Mouse (Mus musculus): ENCODE data around the gene Dennd5a.
"Not testable (repeated sequence)": the region's sequence is repeated elsewhere in the genome, so short reads cannot be mapped to it uniquely, and the experiment has no call there.

Dennd5a gene

DNA sequence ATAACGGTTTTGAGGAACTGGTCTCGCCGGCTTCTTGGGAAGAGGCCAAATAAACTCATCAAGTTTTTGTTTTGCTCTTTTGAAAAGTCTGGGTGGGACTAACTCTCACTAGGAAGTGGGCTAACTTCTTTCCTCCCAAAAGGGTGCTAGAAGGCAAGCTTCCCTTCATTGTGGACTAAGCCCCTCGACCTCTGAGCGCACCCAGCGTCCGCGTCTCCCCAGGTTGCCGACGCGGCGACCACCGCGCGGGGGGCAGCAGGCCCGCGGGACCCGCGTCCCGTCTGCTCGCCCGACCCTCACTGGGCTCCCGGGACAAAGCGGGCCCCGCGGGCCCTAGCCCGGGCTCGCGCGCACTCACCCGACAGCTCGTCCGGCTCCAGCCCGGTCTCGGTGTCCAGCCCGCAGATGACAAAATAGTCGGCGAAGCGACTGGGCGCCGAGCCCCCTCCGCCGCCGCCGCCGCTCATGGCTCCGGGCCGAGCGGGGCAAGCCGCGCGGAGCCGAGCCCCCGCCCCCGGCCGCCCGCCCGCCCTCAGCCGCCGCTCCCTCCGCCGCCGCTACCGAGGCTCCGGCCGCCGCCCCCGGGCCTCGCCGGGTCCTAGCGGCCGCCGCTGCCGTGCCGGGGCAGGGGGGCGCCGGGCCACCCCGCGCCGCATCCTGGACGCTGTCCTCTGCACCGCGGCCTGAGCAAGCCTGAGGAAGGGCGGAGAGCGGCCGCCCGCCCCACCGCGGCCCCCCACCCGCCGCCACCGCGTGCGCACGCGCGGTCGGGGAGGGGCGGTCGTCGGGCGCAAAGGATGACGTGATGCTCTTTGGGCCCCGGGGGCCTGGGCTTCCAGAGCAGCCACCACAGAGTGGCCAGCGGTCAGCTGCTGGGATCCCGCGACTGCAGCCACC lies at the start of gene Dennd5a:
Gene Dennd5a (minus strand): TSS at position 755 of the 897 bp plus-strand sequence.
- peak; percentile 79 for DNase-seq (ENCODE audit: low spot score)

DNA sequence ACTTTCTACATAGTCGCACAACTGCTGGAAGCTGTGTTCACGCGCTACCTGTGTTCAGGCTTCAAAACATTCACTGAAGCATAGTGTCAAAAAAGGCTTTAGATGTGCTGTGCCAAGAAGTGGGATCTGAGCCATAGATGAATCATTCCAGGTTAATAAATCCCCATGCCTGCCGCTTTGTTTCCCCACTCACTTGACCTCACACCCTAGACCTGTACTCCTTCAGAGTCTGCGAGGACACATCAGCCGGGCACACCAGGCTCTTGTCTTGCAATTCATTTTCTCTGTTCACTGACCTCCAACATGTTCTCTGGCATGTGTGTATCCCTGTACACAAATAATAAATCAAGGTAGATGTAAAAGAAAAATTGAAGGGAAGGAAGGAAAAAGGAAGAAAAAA lies 48.8 kb upstream of the Dennd5a start:
- DNase-seq (ENCODE audit: low spot score): no peak

DNA sequence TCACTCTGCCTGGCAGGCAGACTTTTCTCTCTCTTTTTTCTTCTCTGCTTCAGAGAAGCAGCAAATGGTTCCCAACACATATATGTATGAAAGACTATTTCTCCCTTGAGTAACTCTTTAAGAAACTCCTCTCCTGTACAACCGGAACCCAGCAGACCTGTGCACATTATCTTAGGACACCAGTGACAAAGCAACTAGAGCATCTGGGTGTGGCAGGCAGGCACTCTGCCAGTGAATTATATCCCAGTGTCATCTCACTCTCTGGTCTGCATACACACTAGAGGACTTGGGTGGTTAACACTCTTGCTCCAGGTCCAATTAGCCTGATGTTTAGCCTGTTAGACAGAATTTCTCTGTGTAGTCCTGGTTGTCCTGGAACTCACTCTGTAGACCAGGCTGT lies 48.2 kb upstream of the Dennd5a start:
- no peak for DNase-seq (ENCODE audit: low spot score)

DNA sequence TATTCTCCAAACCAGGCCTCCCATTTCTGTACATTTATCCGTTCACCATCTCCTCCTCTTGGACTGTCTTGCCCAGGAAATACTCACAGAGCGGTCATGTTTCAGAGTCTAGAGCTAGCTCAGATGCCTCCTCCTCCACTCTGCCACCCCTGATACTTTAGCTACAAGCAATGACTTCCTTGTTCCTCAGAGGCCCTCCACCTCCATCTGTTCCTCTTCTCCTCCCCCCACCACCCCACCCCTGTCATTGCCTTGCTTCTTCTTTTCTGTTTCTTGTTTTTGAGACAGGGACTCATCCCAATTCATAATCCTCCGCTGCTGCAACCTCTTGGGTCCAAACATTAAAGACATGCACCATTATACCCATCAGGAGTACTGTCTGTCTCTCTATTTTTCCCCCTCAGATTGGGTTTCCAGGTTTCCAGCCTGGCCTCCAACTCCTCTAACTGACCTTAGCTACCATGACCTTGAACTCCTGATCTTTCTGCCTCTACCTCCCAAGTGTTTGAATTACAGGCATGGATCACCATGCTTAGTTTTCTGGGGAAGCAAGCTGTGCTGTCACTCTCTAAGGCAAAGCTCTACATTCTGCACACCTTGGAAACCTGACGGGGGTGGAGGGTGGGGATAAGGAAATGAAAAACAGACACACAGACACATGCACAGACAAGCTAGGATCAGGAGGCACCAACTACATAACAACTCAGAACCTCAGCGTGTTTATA lies 46.4 kb upstream of the Dennd5a start:
- DNase-seq (ENCODE audit: low spot score): no peak

DNA sequence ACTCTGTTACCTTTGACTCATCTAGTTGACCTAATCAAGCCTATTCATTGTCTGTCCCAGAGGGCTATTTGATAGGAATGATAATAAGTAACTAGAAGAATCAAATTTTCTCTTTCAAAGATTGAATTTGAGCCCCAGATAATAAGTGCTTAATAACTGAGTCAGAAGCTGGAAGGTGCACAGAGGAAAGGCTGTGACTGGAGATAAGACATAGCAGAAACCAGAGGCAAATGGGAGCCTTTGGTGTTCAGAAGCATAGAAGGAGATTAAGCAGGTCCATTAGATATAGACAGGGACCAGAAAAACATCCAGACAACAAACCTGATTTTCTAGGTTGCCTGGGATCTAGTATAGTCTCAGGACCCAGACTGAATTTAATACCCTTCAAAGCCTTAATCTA lies 45.7 kb upstream of the Dennd5a start:
- no peak for DNase-seq (ENCODE audit: low spot score)

DNA sequence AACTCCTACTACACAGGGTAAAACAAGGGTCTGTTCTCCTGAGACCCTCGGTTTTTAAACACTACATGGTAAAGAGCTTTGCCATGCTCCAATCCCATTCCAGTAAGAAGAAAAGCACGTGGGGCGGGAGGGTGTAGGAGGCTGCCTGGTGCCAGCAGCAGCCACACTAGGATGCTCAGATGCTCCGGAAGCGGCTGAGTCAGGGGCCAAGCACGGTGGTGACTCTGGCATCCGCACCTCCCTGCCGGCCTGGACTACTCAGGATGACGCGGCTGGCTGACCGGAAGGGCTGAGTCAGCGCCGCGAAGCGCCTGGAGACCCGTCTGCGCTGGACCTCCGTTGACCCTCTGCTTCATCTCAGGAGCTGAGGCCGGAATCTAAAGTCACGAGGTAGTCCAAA lies 42.7 kb upstream of the Dennd5a start:
- peak; percentile 22 for DNase-seq (ENCODE audit: low spot score)

DNA sequence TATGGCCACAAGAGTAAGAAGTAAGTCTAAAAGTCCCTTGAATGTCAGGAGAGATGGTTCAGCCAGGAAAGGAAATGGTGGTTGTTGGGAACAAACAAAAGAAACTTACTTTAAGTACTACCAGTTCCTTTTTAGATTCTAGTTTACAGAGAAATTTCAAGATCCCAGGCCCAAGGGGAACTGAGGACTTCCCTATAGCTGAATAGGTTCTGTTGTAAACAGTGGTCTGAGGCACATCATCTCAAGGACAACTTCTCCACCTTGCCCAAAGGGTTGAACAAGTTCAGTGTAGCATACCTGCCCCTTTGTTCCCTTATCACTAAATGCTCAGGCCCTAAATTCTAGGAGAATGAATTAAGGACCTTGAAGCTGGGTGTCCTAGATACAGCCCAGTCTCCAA lies 41.8 kb upstream of the Dennd5a start:
- DNase-seq (ENCODE audit: low spot score): no peak

DNA sequence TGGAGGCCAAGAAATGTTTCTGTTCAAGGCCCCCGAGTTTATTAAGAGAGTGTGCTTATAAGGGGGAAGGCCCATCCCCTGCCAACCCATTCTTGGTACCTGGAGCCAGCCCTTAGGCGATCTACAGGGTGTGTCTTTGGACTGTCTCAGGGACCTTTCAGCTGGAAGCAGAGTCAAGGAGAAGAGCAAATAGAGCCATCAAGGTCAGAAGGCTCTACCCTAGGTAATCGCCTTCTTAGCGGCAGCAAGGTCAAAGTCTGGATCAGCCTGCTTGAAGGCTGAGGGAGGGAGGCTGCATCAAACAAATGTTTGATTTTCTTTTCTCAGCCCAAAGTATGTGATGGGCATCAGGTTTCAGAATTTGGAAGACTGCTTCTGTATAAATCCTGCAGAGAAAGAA lies 38.1 kb upstream of the Dennd5a start:
- no peak for DNase-seq (ENCODE audit: low spot score)

DNA sequence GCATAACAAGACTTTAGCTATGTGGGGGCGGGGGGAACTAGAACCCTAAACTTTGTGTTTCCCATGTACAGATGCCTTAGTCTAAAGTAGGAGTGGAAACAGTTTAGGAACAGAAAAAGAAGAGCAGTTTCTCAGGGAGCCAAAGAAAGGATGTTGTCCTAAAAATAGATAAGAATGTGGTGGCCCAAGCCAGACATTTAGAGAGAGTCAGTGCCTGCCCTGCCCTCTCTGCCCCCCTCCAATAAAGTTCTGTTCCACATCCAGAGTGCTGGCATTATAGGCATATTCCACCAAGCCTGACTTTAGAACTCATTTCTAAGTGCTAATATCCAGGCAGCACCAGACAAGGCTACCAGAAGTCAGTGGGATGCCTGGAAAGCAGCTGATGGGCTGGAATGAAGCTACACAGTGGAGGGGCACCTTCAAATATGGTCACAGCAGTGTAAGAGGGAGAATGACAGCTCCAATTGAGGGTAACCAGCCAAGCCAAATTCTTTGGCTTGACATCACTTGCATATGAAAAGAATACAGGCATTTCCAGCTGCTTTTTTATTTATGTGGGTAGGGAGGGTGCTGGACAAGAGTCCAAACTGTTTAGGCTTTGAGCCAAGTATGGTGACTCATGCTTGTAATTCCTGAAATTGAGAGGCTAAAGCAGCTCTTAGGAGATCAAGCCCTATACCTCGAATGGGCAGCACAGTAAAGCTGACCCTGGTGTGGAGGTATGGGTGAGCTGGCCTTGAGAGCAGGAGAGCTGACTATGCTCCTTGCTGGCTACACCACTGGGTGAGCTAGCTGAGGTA lies 33.1 kb upstream of the Dennd5a start:
- no peak for DNase-seq (ENCODE audit: low spot score)

DNA sequence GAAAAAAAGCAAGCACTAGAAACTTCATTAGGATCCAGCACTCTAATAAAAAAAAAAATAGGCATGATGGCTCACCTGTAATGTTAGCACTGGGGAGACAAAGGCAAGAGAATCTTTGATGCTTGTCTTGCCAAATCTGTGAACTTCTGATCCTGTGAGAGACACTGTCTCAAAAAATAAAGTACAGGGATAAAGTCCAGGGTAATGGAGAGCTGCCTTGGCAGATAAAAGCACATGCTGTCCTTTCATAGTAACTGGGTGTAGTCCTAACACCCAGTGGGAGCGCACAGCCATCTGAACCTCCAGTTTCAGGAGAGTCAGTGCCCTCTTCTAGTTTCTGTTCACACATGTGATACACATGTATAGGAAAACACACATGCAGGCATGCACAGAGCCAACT lies 31.0 kb upstream of the Dennd5a start:
- no peak for DNase-seq (ENCODE audit: low spot score)

DNA sequence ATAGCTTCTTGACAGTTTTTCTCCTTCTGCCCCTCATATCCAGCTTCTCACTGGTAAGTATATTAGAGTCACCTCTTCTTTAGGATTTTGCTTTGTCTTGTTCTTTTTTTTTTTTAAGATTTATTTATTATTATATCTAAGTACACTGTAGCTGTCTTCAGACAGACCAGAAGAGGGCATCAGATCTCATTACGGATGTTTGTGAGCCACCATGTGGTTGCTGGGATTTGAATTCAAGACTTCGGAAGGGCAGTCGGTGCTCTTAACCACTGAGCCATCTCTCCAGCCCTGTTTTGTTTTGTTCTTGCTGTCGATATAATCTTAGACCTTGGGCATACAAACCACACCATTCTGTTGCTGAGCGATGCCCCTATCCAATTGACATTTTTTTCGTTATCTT lies 26.5 kb upstream of the Dennd5a start, which contains the start of gene Tmem41b:
Gene Tmem41b (minus strand): TSS at position 155 of the 400 bp plus-strand sequence.
- not testable (repeated sequence) for DNase-seq (ENCODE audit: low spot score)

DNA sequence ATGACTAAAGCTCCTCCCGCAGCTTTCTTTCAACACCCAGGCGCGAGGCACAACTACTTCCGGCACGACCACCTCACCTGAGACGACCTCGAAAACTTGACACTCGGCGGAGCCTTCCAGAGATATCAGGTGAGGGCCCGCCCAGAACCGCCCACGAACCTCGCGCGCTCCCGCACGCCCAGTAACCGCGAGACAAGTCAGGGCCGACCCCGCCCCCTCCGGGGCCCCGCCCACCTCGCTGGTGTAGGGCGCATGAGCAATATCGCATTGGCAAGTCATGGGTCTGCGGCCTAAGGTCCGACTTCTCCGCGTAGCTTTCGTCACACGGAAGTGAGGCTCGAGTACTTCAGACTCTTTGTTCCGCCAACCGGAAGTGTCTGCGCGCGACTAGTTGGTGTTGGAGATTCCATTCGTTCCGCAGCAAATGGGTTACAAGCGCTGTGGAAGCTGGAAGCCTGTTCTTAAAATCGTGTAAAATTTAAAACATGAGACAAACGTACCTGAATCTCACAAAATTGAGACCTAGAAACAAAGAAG lies 25.9 kb upstream of the Dennd5a start:
- peak; percentile 99 for DNase-seq (ENCODE audit: low spot score)

DNA sequence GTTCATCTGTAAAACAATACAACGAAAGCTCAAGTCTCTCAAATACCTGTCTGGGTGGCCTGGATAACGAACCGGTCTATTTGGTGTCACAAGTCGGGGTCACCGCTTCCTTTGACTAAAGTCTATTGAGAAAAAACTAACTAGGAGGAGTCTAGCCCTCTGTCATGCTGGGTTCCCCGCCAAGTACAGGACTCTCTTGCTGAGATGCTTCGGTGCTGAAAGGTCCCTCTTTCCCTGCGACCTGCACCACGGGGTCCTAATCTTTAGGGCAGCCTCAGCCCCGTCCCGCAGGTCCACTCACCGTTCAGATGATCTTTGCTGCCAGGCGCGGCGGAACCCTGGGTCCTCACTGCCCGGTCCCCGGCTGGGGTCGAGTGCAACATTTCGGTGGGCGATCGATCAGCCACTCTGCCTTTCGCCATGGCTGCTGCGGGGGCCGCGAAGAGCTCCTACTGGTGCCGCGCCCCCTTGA lies 25.4 kb upstream of the Dennd5a start:
- no peak for DNase-seq (ENCODE audit: low spot score)

DNA sequence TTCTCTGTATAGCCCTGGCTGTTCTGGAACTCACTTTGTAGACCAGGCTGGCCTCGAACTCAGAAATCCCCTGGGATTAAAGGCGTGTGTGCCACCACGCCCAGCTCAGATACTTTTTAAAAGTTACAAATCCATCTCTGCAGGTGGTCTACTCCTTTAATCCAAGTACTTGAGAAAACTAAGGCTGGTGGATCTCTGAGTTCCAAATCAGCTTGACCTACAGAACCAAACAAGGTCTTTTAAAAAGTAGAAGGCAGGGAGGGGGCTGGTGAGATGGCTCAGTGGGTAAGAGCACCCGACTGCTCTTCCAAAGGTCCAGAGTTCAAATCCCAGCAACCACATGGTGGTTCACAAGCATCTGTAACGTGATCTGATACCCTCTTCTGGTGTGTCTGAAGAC lies 24.3 kb upstream of the Dennd5a start:
- DNase-seq (ENCODE audit: low spot score): not testable (repeated sequence)

DNA sequence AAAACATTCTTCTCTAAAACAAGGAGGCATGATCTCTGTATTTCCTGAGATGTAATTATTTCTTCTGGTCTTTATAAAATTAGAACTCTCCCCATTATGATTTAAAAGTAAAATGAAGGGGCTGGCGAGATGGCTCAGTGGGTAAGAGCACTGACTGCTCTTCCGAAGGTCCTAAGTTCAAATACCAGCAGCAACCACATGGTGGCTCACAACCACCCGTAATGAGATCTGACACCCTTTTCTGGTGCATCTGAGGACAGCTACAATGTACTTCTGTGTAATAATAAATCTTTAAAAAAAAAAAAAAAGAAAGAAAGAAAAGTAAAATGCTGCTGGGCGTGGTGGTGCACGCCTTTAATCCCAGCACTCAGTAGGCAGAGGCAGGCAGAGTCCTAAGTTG lies 16.9 kb upstream of the Dennd5a start:
- DNase-seq (ENCODE audit: low spot score): not testable (repeated sequence)

DNA sequence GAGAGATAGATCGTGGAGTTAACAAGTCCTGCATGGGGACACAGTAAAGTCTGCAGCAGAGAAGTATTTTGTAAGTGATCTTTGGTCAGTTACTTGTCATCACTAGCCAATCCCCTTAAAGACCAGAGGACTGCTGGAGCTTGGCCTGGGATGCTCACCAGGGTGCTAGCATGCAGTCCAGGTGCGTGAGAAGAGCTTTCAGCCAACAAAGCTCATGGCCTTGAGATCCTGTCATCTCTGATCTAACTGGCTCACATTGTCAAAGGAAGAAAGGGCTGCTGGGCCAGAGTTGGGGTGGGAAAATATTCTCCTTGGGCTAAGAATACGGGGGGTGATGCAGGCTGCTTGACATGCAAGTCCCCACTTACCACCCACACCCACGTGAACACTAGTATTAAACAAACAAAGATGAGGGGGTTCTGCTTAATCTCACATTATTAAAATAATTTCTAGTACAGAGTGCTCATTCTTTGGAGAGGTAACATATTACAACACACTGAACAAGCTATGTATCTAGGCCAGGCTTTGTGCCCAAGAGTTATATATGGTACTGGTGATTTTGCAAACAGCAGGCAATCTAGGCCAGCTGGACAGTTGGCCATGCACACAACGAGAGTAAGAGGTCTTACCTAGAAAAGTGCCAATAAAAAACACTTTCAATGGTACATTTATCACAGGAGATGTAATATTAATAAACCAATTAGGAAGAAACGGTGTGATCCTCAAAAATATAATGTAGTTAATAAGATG lies 15.9 kb upstream of the Dennd5a start:
- DNase-seq (ENCODE audit: low spot score): no peak

DNA sequence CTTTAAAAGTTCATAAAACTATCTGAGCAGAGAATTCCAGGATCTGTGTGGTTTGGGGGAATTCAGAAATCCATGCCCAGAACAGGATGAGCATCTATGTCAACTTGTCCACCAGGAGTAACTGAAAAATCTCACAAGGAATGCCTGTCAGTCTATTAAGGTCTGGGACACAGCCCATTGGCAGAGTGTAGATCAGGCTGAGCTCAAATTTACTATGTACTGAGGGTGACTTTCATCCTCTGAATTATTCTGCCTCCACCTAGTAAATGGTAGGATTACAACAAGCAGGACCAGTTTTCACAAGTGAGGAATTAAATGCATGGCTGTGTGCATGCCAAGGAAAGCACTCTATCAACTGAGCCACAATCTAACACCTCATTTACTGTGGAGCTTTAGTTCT lies 9.3 kb upstream of the Dennd5a start:
- DNase-seq (ENCODE audit: low spot score): no peak

DNA sequence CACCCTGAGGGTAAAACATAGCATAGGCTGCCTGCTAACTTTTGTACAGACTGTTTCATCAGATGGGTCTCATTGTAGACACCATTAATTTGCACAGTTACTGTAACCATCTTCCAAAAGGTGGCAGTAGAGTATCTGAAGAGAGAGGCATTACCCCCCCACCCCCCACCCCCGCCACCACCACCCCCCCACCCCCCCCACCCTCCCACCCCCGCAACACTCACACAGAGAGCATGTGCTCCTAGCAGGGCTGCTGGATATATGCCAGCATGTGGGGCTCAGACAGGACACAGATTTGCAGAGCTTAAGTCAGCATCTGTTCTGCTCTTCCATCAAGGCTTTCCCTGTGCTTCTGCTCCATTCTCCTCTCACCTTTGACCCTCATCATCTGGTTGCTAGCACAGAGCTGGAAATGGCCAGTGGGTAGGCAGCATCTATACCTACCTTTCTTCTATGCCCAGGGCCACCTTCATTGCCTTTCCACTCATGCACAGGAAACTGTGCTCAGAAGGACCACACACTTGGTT lies 8.7 kb upstream of the Dennd5a start:
- peak; percentile 67 for DNase-seq (ENCODE audit: low spot score)

DNA sequence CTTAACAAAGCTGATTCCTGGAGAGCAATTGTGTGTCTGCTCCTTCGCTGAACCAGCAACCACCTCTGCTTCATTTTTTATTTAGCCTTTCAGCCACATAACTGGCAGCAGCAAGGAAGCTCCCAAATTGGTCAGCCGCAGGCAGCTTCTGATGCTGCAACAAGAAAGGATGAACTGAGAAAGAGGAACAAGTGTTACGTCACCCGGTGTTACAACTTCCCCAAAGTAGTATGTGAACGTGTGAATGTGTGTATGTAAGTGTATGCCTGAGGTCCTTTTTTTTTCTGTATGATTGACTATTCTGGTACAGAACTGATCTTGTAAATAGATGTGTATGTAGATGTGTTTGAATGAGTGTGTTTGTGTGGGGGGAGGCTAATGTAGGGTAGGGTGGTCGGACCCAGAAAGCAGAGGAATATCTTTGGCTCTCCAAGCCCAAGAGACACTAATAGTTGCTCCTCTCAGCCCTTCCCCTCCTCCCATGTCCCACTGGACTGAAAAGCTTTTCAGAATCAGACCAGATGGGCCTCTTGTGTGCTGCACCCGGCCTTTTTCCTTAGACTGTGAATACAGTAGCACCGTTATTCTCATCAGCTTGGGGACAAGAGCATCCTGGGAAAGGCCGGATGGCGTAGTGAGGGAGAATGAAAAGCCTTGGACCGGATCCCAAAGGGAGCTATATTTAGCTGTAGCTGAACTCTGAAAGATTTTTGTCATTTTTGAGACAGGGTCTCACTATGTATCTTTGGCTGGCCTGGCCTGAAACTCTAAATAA lies 7.7 kb upstream of the Dennd5a start:
- DNase-seq (ENCODE audit: low spot score): peak; percentile 65

DNA sequence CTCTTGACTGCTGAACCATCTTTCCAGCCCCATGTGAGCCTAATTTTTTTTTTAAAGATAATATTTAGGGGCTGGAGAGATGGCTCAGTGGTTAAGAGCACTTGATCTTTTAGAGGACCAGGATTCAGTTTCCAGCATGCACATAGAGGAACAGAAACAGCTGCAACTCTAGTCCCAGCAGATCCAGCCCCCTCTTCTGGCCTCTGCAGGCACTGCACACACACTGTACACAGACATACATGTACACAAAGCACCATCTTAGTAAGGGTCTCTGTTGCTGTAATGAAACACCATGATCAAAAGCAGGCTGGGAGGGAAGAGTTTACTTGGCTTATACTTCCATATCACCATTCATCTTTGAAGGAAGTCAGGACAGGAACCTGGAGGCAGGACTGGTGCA lies 5.4 kb upstream of the Dennd5a start:
- no peak for DNase-seq (ENCODE audit: low spot score)

Data from layer of hippocampus, adult 11-12 months (tissue).